Mouse (Mus musculus) embryonic fibroblast, embryonic 13.5 days (primary cell): ENCODE measurements at regions not wholly inside any gene's neighbourhood (a gene's known extent, or its start where the extent isn't known, plus 50 kb on each side); places are given as distances from the start of the nearest gene placed in this dataset.

Experiments used
- H3K27ac ChIP-seq: 2 replicates; pipeline ENCODE4 v1.5.1; 2012; ENCODE audit warnings: low read length, control low read depth, inconsistent platforms; ENCODE audit not compliant: insufficient read depth
- H3K4me1 ChIP-seq: 2 replicates; pipeline ENCODE4 v1.6.1; 2011; ENCODE audit warnings: low read length; ENCODE audit not compliant: control insufficient read depth, insufficient read depth
- H3K4me3 ChIP-seq: 2 replicates; pipeline ENCODE4 v1.5.1; 2011; ENCODE audit warnings: mild to moderate bottlenecking, control low read depth, low read length; ENCODE audit not compliant: insufficient read depth
- CTCF ChIP-seq: IDR thresholded peaks from 2 replicates; pipeline ENCODE4 v1.5.1; 2011; ENCODE audit warnings: mild to moderate bottlenecking, control low read depth, low read length, moderate library complexity, borderline replicate concordance; ENCODE audit not compliant: insufficient read depth
- POLR2A ChIP-seq: IDR thresholded peaks from 2 replicates; pipeline ENCODE4 v1.6.1; 2011; ENCODE audit warnings: low read depth, mild to moderate bottlenecking, control low read depth, low read length, moderate library complexity

- TF ChIP-seq CTCF: no peak
- no peak for TF ChIP-seq POLR2A
- no peak overlapping the region for H3K27ac ChIP-seq
- no peaks in the 10 kb centered on the region for H3K4me1 ChIP-seq
- no peak overlapping the region for H3K4me3 ChIP-seq
Measured at GRCm38 (mm10) chr5:119770951-119771350, 61.5 kb upstream of the Tbx5 start.

- Histone ChIP-seq H3K4me3 (no peak overlapping the region), H3K27ac (no peak overlapping the region), H3K4me1 (no peaks in the 10 kb centered on the region)
- TF ChIP-seq POLR2A: no peak
- TF ChIP-seq CTCF: no peak
Measured at GRCm38 (mm10) chr5:119776106-119776887, 56.2 kb upstream of the Tbx5 start.

GRCm38 (mm10) chr5:119777836-119778235 is 54.6 kb upstream of the Tbx5 start:
- H3K27ac ChIP-seq: no peak overlapping the region
- TF ChIP-seq POLR2A (no peak), CTCF (no peak)
- no peaks in the 10 kb centered on the region for H3K4me1 ChIP-seq
- no peak overlapping the region for H3K4me3 ChIP-seq

GRCm38 (mm10) chr5:119781375-119781774 is 51.1 kb upstream of the Tbx5 start:
- H3K27ac ChIP-seq: no peak overlapping the region
- H3K4me3 ChIP-seq: no peak overlapping the region
- TF ChIP-seq CTCF: no peak
- TF ChIP-seq POLR2A: no peak
- H3K4me1 ChIP-seq: no peaks in the 10 kb centered on the region
